In genomic region chr5:124190146-124190870, GRCm38 (mm10) we compare ENCODE assay signal across 17 mouse cellular contexts. TPM values are rescaled to one million over a fixed set of nuclear protein-coding genes. Genes with fewer than 3 reads are reported as not detected.
DNase-seq lines count a peak whose midpoint lies in the region; ATAC-seq and TF ChIP-seq lines count a peak whose summit lies in the region.
"Had no signal": no experiment of that assay in that cellular context is flagged by ENCODE, and none has a peak within 500 bp of the region (broad histone marks: within the 10 kb centered on the region; RNA-seq: fewer than 3 reads in every experiment).

No protein-coding gene starts in this region.

- TF ChIP-seq CTCF in liver, postnatal 0 days (IDR thresholded peaks at IDR 0.05; ENCODE audit: low read depth), result no peak

- no peak overlapping the region for H3K9ac ChIP-seq in heart, embryonic 11.5 days (ENCODE audit: low read depth, low read length)
- no peak overlapping the region for H3K9ac ChIP-seq in liver, embryonic 12.5 days
- no peak overlapping the region for H3K9ac ChIP-seq in liver, postnatal 0 days (replicated peaks)

- H3K4me3 ChIP-seq in heart, embryonic 11.5 days (ENCODE audit: low read depth, low read length), result no peak overlapping the region
- no peak overlapping the region for H3K4me3 ChIP-seq in liver, embryonic 12.5 days
- no peak overlapping the region for H3K4me3 ChIP-seq in liver, postnatal 0 days (ENCODE audit: low read depth, low read length)

- 77% methylated on average over 10 of the region's 10 CpGs for WGBS in heart, embryonic 11.5 days (ENCODE audit: insufficient replicate concordance)
- WGBS in liver, embryonic 12.5 days (ENCODE audit: insufficient replicate concordance), result 78% methylated on average over 10 of the region's 10 CpGs
- 83% methylated on average over 10 of the region's 10 CpGs for WGBS in liver, postnatal 0 days (ENCODE audit: insufficient replicate concordance)

- peak overlapping the region; percentile 37; the same call in 1 of the 2 replicates for H3K27ac ChIP-seq in heart, embryonic 11.5 days (ENCODE audit: low read depth, low read length)
- H3K27ac ChIP-seq in liver, embryonic 12.5 days, result peak overlapping the region; percentile 38; the same call in 1 of the 2 replicates
- no peak overlapping the region for H3K27ac ChIP-seq in liver, postnatal 0 days (ENCODE audit: low read depth)

- H3K9me3 ChIP-seq in heart, embryonic 11.5 days (replicated peaks; ENCODE audit: control insufficient read depth, low read length), result no peaks in the 10 kb centered on the region
- no peaks in the 10 kb centered on the region for H3K9me3 ChIP-seq in liver, embryonic 12.5 days (replicated peaks)
- no peaks in the 10 kb centered on the region for H3K9me3 ChIP-seq in liver, postnatal 0 days (ENCODE audit: low read length)
- H3K9me3 ChIP-seq: G1E had no signal

- H3K27me3 ChIP-seq in heart, embryonic 11.5 days (ENCODE audit: control insufficient read depth, insufficient read depth, low read length), result no peaks in the 10 kb centered on the region; the same call in 1 of the 2 replicates
- H3K27me3 ChIP-seq in liver, embryonic 12.5 days (replicated peaks), result no peaks in the 10 kb centered on the region
- no peaks in the 10 kb centered on the region for H3K27me3 ChIP-seq in liver, postnatal 0 days (ENCODE audit: insufficient read depth, low read length)

- intact Hi-C loops in heart, postnatal 36 days (cut with DNase I), result no loop called here

- no peak for ATAC-seq in heart, embryonic 11.5 days (replicated peaks; ENCODE audit: insufficient number of reproducible peaks, low FRiP score, low TSS enrichment)
- no peak for ATAC-seq in liver, embryonic 12.5 days
- ATAC-seq in liver, postnatal 0 days, result no peak
- ATAC-seq: CD4-positive, CD25-positive, alpha-beta regulatory T cell, adult 4 months; inflammation-experienced regulatory T-cells, adult 6 months; midbrain, embryonic 16.5 days had no signal

- TF ChIP-seq EP300 in liver, postnatal 0 days (IDR thresholded peaks at IDR 0.05; ENCODE audit: low read depth), result no peak

- no peaks in the 10 kb centered on the region for H3K36me3 ChIP-seq in heart, embryonic 11.5 days (ENCODE audit: control insufficient read depth, insufficient read depth, low read length)
- no peaks in the 10 kb centered on the region for H3K36me3 ChIP-seq in liver, embryonic 12.5 days
- H3K36me3 ChIP-seq in liver, postnatal 0 days (replicated peaks; ENCODE audit: insufficient read depth, low read length), result no peaks in the 10 kb centered on the region

- no peak overlapping the region for H3K4me2 ChIP-seq in heart, embryonic 11.5 days
- H3K4me2 ChIP-seq in liver, embryonic 12.5 days, result no peak overlapping the region
- no peak overlapping the region for H3K4me2 ChIP-seq in liver, postnatal 0 days (ENCODE audit: low read depth, low read length)

- peaks cover 77% of the 10 kb centered on the region for H3K4me1 ChIP-seq in heart, embryonic 11.5 days (ENCODE audit: control insufficient read depth, insufficient read depth, low read length)
- peaks cover 76% of the 10 kb centered on the region for H3K4me1 ChIP-seq in liver, embryonic 12.5 days
- peaks cover 31% of the 10 kb centered on the region for H3K4me1 ChIP-seq in liver, postnatal 0 days (ENCODE audit: insufficient read depth)

- DNase-seq in heart, postnatal 36 days, result no peak
- DNase-seq in liver, postnatal 0 days, result no peak
- DNase-seq in NIH3T3 (ENCODE audit: low read depth), result peak; percentile 27
- peak; percentile 67 for DNase-seq in fibroblast of lung, adult 2 months (ENCODE audit: low read depth)
- no peak for DNase-seq in spleen, adult 18-20 months
- DNase-seq: adrenal gland, adult 8-10 months; cerebellum, postnatal 25 days; gastrocnemius, postnatal 10 days; kidney, adult 8-10 months; layer of hippocampus, adult 9-11 months; retina, postnatal 1 day had no signal

RNA-seq across cellular contexts. Expression of gene Pitpnm2, which starts 59.3 kb away (rescaled TPM):
- polyA plus RNA-seq in heart, embryonic 11.5 days (2014; fragmentation: Nextera tagmentation; extraction: Ambion mirVana), result 7.0 and 7.8 TPM in 2 replicates
- 10 to 100 TPM; 43.9 to 45.5 TPM for total RNA-seq in heart, postnatal 36 days (2021)
- 2.5 and 3.7 TPM in 2 replicates for polyA plus RNA-seq in liver, embryonic 12.5 days (2016; fragmentation: Nextera tagmentation; extraction: Ambion mirVana)
- 2.1 and 2.4 TPM in 2 replicates for polyA plus RNA-seq in liver, postnatal 0 days (2015; fragmentation: Nextera tagmentation; extraction: Ambion mirVana)

Comparison
In these comparisons a context has a peak if more than half of its experiments do, and no peak if none do; other contexts are left out.
1. DNase-seq: peak in NIH3T3 (single experiment) and fibroblast of lung, adult 2 months (single experiment); none in heart, postnatal 36 days (0 of 2), liver, postnatal 0 days (single experiment) and spleen, adult 18-20 months (0 of 2).